Mouse (Mus musculus) cortical plate, adult 2 months (tissue): ENCODE results near the gene Maml3.

ENCODE experiments used
- CTCF ChIP-seq: fragments of 200-500 bp; IDR thresholded peaks from 2 replicates; pipeline ENCODE4 v1.5.1; 2011; ENCODE audit warnings: mild to moderate bottlenecking, control low read depth, low read length; ENCODE audit not compliant: insufficient read depth; ENCODE audit errors: extremely low read depth
- POLR2A ChIP-seq: fragments of 200-500 bp; IDR thresholded peaks from 2 replicates; pipeline ENCODE4 v1.6.1; 2011; ENCODE audit warnings: mild to moderate bottlenecking, low read length, control low read depth; ENCODE audit not compliant: insufficient read depth; ENCODE audit errors: extremely low read depth

DNA sequence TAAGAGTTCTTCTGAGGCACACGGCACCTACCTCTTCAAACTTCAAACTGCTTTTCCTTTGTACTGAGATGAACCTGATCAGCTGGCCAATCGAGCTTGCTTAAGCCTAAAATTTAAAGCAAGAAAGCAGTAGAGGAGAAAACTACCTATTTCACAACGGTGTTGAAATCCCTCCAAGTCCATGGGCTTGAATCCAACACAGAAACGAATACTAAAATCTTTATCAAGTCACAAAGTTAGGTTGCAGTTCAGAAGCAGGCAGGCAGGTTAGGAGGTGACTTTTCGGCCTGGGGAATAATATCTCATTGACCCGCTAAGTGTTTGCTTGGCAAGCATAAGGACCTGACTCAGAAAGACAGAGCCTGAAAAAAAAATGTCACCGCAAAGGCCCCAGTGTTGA is 64.9 kb downstream of the Maml3 start:
- TF ChIP-seq POLR2A (no peak), CTCF (no peak)
